Mouse (Mus musculus) adrenal gland, postnatal 36 days (tissue): ENCODE results near the gene Arhgap32. TPM values are rescaled to one million over a fixed set of nuclear protein-coding genes. Genes with fewer than 3 reads are reported as not detected.

ENCODE experiments used
- DNase-seq, 2 experiments: peaks; one replicate each; pipeline ENCODE4 v3.0.0; 2021; ENCODE audit warnings: mixed read lengths in 1 of 2
- total RNA-seq, 2 experiments: library from RNA; stranded (reverse); gene quantifications; 2 replicates each; pipeline ENCODE4 v1.2.3; 2021

Arhgap32 gene
- total RNA-seq, 2 experiments from 2014 or later, result 50.3 to 71.4 TPM

DNA sequence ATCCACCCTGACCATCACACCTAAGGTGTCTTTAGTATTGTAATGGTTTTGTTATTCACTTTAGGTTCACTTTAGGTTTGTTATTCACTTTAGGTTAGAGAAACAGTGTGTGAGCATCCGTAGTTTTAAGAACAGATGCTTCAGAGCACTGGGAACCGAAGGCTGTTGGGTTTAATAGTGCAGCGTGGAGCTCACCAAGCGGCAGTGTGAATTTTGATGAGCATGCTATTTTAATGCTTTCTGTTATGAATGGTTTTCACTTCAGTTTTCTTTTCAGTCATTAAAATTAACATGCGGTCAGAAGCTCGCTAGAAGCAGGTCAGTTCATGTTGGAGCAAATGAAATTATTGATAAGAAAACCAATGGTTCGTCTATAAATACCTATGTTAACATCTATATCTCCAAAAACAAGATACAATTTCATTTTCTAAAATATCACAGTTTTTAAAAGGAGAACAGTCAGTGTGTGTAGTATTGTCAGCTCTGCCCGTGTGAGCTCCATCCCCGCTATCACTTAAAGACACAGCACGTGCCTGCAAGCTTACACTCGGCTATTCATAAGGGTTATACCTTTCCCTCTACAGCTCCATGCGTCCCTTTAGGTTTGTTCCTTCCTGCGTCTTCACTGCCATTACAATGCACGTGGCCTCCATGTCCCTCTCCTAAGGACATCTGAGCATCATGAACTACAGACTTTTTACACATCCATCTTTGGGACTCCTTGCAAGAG is 21.9 kb downstream of the Arhgap32 start:
- no peak for DNase-seq

DNA sequence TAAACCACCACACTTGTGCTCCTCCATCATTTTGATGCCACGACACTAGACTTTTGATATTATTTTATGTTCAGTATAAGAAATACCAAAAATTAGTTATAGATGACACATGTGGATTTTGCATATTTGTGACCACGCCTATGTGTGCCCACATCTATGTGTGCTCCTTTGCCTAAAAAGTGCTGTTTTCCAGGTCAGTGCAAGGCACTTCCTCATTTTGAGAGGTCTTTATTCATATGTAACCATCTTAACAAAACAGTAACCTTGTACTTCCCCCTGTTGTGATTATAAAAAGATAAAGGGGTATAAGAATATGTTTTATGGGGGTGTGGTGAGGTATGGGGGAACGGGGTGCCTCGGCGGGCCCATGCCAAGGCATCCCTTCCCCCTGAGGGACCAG is 22.7 kb downstream of the Arhgap32 start:
- DNase-seq, result no peak

DNA sequence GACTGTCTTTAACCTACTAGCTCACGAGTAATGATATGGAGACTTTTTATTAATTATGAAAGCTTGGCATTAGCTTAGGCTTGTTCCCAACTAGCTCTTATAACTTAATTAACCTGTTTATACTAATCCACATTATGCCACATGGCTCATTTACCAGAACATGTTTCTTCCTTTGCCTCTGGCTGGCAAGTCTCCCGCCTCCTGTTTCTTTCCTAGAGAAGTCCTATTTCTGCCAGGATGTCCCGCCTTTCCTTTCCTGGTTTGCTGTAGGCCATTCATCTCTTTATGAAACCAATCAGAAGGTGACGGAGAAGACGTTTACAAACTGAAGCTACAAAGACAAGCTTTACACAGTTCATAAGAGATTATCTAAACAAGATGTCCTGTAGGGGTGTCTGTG is 23.7 kb downstream of the Arhgap32 start:
- no peak for DNase-seq

DNA sequence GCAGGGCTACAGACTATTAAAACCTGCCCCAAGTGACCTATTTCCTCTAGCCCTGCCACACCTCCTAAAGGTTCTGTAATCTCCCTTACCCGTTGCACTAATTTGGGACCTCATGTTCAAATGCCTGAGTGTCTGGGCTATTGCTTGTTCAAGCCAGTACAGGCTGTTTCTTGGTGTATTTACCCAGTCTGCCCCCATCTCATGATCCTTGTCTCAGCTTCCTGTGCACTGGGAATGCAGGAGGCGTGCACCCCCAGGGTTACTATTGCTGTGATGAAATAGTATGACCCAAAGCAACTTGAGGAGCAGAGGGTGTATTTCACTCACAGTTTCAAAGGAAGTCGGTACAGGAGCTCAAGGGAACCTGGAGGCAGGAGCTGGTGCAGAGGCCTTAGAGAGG is 26.9 kb downstream of the Arhgap32 start:
- DNase-seq, result no peak

DNA sequence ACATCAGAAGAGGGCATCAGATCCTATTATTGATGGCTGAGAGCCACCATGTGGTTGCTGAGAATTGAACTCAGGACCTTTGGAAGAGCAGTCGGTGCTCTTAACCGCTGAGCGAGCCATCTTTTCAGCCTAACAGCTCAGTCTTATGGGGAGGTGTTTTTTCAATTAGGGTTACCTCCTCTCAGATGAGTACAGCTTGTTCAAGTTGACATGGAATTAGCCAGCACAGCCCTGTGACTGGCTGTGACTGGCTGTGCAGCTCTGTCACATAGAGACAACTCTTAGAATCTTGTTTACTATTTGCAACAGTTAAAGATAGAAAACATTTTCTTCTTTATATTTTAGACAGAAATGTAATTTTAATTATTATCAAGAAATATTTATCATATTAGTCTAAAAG is 27.5 kb downstream of the Arhgap32 start:
- DNase-seq, result no peak

DNA sequence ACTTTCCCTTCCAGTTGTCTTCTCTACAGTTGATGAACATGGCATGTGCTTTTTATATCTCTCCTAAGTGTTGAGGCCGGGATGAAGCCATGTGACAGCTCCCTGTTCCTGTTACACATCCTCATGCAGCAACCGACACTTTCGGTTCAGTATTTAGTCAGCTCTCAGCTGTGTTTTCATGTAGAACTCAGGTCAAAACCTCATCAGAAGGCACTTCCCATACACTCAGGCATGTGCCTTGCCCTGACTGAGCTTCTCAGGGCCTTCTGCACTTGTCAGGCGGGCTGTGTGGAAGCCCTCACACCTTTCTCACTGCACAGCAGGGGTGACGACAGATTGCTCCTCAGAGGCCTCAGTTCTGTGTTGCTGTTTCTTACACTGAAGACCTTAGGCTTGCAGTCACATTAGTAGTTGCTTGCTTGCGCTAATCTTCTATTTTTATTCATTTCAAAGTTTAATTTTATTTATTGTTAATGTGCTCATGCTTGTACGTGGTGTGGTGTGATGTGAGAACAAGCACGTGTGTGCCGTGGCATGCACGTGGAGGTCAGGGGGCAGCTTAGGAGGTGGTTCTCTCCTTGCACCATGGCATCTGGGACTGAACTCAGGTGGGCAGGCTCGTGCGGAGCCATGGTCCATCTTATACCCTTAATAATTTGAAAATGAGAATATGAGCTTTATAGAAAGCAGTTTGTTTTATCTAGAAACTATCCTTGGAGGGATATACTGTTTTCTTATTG is 30.5 kb downstream of the Arhgap32 start:
- DNase-seq, result no peak

DNA sequence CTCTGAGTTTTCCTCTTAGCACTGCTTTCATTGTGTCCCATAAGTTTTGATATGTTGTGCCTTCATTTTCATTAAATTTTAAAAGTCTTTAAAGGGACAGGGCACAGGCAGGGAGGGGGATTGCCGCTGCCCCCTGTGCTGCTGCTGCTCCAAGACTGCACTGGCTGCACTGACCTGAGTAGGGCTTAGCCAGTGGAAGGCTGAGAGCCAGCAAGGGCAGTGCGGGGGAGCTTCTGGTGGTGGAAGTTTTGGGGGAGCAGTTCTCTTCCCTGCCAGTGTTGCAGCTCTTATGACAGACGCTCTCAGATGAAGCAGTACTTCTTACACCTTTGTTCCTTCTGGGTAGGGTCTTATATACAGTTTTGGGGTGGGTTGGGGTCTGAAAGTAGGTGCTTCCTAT is 33.3 kb downstream of the Arhgap32 start:
- DNase-seq, result no peak

DNA sequence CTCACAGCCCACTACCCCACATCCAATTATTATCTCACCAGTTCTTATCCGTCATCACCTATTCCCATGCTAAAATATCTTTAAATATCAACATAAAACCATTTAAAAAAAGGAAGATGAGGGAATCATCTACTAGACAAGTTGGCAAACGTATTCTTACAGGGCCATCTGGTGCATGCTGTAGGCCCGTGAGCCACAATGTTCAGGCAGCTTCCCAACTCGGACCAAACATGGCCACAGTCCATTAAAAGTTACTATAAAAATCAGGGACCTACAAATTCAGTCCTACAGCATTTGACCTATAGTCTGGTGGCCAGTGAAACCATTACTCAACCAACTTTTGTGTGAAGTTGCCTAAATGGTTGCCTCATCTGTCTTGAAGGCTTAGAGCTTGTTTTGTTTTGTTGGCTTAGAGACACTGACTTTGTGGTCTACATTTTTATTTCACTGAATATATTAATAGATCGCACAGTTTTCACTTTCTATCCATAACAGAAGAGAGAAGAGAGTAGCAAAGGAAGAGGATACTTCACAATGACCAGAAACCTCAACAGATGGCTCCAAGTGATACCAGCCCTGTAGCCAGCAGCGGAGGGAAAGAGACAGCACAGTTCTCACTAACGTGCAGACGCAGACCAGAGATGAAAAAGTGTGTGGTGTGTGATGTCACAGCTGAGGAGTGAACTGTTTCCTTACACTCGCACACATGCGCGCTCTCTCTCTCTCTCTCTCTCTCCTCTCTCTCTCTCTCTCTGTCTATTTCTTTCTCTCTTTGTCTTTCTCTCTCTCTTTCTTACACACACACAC is 34.1 kb downstream of the Arhgap32 start:
- no peak for DNase-seq

DNA sequence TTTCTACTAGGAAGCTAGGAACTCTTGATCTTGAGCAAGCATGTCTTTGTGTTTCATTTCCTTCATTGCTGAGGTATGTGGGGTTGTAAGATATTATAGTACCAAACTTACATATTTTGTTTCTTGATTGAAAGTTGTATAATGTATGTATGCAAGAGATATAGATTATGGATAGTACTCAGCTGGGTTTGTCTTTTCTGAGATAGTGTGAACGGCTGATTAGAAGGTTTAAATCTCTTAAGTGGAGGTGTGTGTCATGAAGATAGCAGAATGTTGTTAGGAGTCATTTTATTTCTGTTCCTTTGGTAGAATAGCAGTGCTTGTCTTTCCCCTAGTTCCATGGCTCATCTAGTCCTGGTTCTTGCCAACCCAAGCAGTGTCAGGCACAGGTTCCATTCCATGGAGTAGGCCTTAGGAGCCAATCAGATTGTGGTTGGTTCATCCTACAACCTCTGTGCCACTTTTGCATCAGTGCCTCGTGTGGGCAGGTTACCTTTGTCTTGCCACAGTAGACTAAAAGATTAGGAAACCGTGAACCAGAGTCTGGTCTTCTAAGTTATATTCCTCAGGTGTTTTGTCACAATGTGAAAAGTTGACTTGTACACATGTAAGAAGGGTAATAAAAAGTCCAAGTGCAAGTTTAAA is 38.9 kb downstream of the Arhgap32 start:
- no peak for DNase-seq

DNA sequence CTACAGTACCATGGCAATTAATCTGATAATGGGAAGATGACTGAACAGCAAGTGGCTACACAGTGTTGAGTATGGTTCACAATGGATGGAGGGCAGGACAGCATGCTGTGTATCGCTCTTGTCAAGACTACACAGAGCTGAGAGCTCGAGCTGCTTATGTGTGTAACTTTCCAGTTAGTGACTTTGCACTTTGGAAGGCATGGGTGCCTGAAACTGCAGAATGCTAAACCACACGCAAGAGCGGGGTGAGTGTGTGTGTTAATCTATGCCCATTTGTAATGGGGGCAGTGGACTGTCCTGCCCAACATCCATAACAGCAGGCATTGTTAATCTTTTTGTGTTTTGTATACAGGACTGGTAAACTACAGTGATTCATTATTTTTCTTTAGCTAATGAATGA is 40.8 kb downstream of the Arhgap32 start:
- no peak for DNase-seq

DNA sequence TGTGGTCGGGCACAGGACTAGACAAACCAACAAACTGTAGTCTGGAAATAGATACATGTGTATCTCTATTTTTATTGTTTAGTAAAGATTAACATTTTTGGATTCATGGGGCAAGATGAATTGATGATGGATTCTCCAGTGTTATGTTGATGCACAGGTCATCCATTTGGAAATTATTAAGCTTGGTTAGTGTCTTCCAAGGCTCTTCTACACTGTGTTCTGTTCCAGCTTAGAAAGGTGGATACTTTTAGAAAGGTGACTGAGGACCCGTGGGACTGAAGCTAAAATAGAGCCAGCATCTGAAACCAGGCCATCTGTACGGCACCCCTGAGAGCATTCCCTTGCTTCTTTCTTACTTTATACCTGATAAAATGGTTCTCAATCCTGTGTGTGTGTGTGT is 41.3 kb downstream of the Arhgap32 start:
- no peak for DNase-seq

DNA sequence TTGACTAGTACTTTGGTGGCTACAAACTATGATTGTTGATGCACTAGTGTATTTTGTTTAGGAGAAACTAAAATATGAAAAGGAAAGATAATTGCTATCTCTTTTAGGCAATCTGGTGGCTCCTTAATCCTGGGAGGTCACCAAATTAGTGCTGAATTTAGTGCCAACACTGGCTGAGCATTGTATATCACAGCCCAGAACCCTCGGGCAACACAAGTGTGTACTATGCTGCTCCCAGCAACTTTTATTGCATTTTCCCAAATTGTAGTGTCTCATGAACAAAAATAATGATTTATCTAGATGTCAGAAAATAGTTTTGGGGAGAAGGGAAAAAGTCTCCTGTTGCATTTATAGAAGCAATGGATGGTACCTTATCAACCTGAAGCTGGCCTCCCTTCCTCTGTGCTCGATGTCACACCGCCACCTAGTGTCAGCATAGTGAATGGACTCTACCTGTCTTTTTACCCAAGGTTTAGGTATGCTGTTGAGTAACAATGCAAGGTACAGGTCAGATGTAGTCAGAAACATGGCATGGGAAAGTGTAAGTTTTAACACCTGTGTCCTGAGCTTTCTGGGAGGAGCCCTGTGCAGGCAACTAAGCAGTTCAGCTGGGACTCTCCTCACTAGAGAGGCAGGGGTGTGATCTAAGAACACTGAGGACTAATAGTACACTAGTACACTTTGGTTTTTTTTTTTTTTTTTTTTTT is 43.1 kb downstream of the Arhgap32 start:
- DNase-seq, result peak; percentile 71 to 77

DNA sequence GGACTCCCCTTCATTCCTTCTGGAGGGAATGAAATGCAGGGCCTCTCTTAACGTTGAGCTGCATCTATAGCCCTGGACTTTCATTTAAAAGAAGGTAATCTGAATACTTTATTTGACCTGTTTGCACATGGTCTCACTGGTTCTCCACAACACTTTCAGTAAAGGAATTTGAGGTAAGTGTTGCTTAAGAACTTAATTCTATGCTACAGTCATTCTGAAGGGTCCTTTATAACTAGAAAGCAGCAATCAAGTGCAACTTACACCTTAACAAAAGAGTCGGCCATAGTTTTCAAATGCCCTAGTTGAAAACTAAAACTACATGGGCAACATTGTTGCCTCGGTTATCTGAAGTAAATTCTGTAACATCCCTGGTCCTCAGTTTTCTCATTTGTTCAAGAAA is 43.8 kb downstream of the Arhgap32 start:
- DNase-seq, result no peak

DNA sequence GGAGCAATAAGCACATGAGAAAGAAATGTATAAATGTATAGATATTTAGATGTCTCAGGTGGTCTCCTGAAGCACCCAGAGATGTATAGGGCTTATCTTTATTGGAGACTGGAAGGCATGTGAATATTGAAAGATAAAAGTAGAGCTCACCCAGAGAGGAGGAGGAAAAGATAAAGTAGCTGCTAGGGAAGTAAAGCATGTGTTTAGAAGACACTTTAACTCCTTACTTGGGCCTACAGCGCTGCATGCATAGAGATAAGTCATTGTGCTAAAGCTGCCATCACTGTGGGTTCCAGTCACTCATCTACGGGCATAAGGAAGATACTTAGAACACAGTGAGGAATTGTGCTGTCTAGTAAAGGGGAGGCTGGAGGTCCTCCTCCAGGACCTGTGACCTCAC is 46.9 kb downstream of the Arhgap32 start:
- DNase-seq, result no peak

DNA sequence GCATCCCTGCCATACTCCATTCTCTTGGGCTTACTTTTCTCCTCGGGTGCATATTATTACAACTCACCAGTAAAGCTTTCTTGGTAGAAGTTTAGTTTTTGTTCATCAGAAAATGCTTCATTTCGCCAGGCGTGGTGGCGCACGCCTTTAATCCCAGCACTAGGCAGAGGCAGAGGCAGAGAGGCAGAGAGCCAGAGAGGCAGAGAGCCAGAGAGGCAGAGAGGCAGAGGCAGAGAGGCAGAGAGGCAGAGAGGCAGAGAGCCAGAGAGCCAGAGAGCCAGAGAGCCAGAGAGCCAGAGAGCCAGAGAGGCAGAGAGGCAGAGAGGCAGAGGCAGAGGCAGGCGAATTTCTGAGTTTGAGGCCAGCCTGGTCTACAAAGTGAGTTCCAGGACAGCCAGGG is 47.9 kb downstream of the Arhgap32 start:
- peak in 1 of 2 experiments; percentile 12 for DNase-seq

DNA sequence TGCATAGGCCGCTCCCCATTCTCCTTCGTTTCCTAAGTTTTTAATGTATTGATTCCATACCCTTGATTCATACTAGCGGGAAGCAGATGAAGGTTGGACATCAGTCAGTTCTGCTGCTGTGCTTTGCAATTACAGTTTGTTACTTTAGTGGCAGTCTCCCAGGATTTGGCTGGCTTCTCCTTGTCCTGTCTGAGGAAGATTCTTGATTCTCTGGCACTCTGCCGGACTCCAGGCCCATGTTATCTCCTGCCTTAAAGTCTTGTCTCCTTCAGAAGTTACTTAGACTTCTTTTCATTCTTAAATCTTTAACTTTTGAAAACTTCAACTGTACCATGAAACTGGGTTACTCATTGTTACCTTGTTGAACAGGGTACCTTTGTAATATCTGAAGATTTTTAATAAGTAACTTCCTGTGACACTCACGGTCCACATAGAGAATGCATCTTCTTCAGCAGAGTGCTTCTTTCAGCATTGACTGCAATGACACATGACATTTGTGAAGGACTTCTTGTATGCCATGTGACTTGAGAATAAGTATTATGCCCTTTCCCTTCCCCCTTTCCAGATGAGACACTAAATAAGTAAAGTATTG is 52.7 kb downstream of the Arhgap32 start:
- no peak for DNase-seq

DNA sequence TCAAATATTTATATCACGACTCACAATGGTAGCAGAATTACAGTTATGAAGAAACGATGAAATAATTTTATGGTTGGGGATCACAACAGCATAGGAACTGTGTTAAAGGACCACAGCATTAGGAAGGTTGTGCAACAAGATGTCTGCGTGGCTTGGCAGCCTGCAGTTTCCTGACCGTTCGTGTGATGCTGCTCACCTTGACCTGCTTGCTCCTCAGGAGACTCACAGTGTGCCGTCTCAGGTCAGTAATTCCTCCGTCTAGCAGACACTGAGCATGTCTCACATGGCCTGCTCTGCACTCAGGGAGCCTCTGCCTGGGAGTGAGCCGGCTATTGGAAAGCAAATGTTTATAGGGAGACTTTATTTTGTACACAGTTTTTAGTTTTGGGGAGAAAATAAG is 54.8 kb downstream of the Arhgap32 start:
- no peak for DNase-seq

DNA sequence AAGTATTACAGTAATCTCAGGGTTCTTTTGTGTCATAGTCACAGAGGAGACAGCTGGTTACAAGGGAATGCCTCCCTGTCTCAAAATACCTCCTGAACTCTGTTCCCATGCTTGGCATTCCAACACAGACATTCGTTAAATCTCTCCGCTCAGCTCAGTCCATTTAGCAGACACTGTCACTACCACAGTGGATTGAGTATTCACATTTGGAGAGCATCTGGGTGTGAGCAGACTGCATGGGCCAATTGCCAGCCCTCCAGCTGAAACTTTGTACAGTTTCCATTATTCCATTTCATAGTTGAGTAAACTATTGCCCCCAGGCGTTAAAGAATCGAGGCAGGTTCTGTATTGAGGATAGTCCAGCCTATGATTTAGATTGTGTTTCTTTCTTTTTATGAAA is 60.7 kb downstream of the Arhgap32 start:
- no peak for DNase-seq

DNA sequence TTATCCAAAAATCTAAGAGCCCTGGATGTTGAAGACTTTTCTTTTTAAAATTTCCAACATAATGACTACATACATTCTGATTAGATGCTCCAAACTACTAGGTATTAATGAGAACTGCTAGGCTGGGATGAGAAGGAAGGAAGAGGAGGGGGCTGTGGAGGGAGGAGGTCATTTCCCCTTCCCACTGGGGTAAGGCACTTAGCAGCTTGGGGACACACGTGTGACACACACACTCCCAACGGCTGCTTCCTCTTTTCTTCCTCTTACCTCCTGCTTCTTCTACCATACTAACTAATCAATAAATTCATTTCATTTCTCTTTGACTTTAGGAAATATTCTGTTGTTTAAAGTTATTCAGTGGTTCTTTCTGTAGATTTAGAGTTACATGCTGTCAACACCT is 65.2 kb downstream of the Arhgap32 start:
- DNase-seq, result no peak

DNA sequence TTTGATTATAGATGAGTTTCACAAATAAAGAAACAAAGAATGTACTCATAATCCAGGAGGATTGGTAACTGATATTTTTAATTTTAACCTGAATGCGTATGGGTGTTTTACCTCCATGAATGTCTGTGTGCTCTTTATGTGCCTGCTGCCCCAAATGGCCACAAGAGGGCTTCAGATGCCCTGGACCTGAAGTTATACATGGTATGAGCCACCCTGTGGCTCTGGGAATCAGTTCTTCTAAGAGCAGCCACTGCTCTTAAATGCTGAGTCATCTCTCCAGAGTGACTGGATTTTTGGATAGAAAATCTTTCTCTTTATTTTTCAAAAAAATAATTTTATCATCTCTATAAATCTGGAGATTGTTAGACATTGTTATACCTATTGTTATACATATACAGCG is 70.6 kb downstream of the Arhgap32 start:
- peak; percentile 10 to 23 for DNase-seq

DNA sequence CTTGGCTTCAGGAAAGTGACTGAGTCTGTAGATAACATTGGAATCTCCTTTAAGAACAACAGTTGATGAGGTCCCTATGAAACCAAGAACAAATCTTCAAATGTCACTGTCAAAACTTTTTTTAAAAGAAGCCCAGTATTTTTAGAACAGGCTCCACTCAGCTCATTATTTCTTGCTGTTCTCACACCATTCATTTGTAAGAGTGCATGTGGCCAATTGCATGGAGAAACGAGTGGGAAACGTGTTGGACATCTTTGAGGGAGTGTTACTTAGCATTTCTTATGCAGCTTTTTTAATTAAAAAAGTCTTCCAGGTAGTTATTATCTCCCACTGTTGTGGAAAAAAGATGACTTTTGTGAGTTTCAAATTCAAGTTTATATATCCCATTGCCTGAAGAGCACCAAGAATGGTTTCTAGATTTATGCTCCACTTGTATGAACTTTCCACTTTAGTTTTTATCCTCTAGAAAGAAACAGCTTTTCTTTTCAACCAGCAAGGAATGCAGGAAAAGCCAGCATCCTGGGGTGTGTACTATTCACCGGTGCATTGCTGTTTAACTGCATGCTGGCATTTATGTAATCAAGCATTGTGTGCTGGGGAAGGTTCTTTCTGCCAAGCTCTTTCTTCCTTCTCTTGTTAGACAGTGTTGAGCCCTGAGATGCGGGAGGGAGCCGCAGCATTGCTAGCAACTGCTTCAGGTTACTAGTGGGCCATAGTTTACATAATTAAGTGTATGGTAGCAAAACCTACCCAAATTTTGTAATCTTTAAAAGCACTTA is 76.5 kb downstream of the Arhgap32 start:
- DNase-seq, result no peak
